Mouse (Mus musculus): Measurements from ENCODE around the gene Abcc4.
"Not testable (repeated sequence)": the region's sequence is repeated elsewhere in the genome, so short reads cannot be mapped to it uniquely, and the experiment has no call there.

The Abcc4 gene

DNA sequence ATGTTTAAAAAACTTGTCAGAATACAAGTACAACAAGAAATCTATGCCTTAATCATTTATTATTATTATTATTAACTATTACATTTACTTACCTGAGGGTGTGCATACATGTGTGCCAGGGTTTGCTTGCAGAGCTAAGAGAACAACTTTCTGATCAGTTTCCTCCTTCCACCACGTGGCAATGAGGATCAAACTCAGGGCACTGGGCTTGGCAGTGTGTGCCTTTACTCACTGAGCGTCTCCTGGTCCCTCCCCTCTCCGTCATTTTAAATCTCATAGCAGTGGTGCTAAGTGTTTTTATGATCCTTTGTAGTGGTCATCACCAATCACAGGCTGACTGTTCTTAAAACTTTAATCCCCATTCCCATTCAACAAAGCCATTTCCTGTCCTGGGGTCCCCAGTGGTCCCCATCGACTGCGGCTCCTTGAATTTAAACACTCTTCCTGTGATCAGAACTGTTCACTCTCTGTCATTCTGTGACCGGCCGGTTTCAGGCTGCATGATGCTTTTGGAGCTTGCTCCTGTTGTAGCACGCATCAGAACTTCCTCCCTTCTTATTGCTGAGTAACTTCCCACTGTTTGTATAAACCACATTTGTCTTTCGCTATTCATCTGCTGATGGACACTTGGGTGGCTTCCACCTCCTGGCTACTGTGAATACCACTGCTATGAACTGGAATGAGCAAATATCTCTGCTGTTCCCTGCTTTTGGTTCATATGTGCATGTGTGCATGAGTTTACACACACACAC, 191.6 kb downstream of the Abcc4 start:
- no peaks in the 10 kb centered on the region for H3K27me3 ChIP-seq (ENCODE audit: control insufficient read depth, insufficient read depth, low read length, poor library complexity, severe bottlenecking)
- 0 out of 2 replicates have a peak, but pooled peaks cover 1% of the 10 kb centered on the region for H3K36me3 ChIP-seq (ENCODE audit: control insufficient read depth, insufficient read depth, low read length, poor library complexity, severe bottlenecking)
- DNase-seq (ENCODE audit: low read depth, low spot score): no peak

DNA sequence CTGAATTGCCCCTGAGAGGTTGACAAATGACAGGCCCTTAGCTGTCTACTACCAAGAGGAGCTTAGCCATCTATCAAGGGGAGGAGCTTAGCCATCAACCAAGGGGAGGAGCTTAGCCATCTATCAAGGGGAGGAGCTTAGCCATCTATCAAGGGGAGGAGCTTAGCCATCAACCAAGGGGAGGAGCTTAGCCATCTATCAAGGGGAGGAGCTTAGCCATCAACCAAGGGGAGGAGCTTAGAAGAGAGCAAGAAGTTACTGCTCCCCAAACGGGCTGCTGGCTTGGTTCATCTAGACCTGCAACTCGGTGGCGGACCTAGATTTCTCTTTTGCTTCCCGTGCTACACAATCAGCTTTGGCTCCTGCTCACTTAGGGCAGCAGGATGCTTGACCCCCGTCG, 194.3 kb downstream of the Abcc4 start:
- H3K27me3 ChIP-seq (ENCODE audit: control insufficient read depth, insufficient read depth, low read length, poor library complexity, severe bottlenecking); H3K36me3 ChIP-seq (ENCODE audit: control insufficient read depth, insufficient read depth, low read length, poor library complexity, severe bottlenecking); DNase-seq (ENCODE audit: low read depth, low spot score): not testable (repeated sequence)

DNA sequence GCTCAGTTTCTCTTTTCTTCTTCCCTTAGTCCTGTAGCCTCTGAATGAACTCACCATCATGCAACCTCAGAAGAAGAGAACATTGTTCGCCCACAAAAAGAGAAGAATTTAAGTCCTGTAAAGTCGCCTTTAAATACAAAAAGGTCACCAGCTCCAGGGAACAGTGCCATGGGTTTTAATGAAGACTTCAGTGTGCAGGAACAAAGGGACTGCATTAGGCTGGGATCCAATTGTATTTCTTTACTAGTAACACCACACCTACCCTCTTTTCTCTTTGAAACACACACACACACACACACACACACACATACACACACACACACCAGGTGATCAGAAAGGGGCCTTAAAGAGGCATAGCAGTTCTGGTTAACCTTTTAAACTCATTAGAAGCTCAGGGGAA, 195.2 kb downstream of the Abcc4 start:
- no peaks in the 10 kb centered on the region for H3K27me3 ChIP-seq (ENCODE audit: control insufficient read depth, insufficient read depth, low read length, poor library complexity, severe bottlenecking)
- 0 out of 2 replicates have a peak, but pooled peaks cover 1% of the 10 kb centered on the region for H3K36me3 ChIP-seq (ENCODE audit: control insufficient read depth, insufficient read depth, low read length, poor library complexity, severe bottlenecking)
- DNase-seq (ENCODE audit: low read depth, low spot score): no peak

DNA sequence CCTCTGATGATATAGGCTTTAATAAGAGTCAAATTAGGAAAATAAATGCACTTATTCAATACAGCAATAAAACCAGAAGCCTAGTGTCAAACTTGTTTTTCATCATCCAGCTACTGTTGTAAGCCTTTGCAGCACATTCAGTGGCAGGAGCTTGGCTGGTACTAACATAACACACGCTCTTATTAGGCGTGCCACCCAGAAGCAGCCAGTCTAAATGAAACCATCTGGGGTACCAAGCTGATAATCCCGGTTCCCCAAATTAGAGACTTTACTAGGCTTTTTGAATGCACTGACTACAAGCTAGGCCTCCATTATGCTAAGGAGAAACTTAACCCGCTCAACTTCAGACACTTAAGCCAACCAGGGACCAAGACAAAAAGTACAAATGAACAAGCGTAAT, 195.8 kb downstream of the Abcc4 start:
- H3K27me3 ChIP-seq (ENCODE audit: control insufficient read depth, insufficient read depth, low read length, poor library complexity, severe bottlenecking): no peaks in the 10 kb centered on the region
- H3K36me3 ChIP-seq (ENCODE audit: control insufficient read depth, insufficient read depth, low read length, poor library complexity, severe bottlenecking): no peaks in the 10 kb centered on the region
- no peak for DNase-seq (ENCODE audit: low read depth, low spot score)

DNA sequence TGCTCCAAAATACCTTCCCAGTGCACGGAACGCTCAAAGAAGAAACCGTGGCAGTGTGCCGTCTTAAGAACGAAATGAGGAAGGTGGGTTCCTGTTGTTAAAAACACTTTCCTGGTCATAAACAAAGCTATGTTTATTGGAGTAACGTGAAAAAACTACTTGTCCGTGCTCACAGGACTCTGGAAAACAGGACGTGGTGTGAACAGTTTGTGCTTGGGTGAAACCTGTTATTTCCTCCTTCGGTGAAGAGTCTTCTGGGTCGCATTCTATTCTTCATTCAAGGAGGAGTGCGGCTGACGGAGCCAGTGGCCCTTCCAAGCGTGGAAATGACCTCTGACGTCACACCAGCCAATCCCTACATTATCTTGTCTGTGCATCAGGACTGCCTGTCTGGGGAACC, 198.2 kb downstream of the Abcc4 start:
- no peaks in the 10 kb centered on the region for H3K27me3 ChIP-seq (ENCODE audit: control insufficient read depth, insufficient read depth, low read length, poor library complexity, severe bottlenecking)
- no peak for DNase-seq (ENCODE audit: low read depth, low spot score)
- H3K36me3 ChIP-seq (ENCODE audit: control insufficient read depth, insufficient read depth, low read length, poor library complexity, severe bottlenecking): no peaks in the 10 kb centered on the region

DNA sequence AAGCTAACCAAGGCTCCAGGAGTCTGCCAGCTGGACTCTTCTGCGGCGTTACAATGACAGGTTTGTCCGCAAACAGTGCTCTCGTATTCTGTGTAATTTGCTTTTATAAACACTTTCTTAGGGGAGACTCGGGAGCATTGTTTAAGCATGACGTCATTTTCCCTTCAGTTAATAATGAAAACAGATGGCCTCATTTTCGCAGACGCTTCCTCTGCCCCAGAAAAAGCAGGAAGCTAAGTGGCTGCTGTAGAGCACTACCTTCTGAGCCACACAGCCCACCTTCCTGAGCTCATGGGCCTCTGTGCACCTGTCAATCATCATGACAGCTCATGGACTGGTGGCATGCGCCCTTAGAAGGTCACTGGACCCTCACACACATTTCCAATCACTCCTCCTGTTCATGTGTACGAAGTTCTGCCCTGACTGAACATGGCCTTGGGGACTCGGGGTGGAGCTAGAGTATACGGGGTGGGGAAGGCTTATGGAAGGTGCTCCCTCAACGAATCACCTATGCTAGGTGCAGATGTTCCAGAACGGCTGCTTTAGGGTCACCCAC, 199.3 kb downstream of the Abcc4 start:
- DNase-seq (ENCODE audit: low read depth, low spot score): no peak
- H3K36me3 ChIP-seq (ENCODE audit: control insufficient read depth, insufficient read depth, low read length, poor library complexity, severe bottlenecking): no peaks in the 10 kb centered on the region
- no peaks in the 10 kb centered on the region for H3K27me3 ChIP-seq (ENCODE audit: control insufficient read depth, insufficient read depth, low read length, poor library complexity, severe bottlenecking)

DNA sequence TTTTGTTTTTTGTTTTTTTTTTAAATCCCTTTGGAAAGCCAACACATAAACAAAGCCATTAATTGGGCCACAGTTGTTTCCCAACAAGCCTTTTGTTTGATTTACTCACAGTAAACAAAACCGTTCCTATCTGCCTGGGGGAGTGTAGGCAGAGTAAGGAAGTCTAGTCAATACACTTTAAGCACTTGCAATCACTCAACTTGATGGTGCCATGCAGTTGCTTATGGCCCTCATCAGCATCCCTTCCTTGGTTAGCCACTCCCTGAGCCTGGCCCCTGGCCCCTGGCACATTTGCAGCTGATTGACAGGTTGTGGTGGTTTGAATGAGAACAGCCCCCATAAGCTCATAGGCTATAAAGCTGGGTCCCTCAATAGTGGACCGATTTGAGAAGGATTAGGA, 209.3 kb downstream of the Abcc4 start:
- no peaks in the 10 kb centered on the region for H3K27me3 ChIP-seq (ENCODE audit: control insufficient read depth, insufficient read depth, low read length, poor library complexity, severe bottlenecking)
- no peak for DNase-seq (ENCODE audit: low read depth, low spot score)

DNA sequence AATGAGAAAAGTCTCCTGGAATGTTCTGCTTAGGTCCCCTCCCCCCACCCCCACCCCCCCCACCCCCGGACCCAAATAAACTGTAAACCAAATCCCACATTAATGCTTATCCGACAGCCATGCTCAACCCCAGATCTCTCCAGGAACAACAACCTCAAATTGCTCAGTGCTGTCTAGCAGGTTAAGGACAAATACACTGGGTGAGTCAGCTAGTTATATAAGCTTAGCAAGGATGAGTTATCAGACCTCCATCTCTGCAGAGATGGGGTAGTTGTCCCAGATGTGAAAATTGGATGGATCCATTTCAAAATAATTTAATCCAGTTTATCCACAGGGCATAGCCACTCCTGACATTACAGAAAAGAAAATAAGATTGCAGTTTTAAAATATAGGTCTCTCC, 210.6 kb downstream of the Abcc4 start:
- Histone ChIP-seq H3K36me3 (ENCODE audit: control insufficient read depth, insufficient read depth, low read length, poor library complexity, severe bottlenecking) (peaks cover 7% of the 10 kb centered on the region), H3K27me3 (ENCODE audit: control insufficient read depth, insufficient read depth, low read length, poor library complexity, severe bottlenecking) (no peaks in the 10 kb centered on the region)
- no peak for DNase-seq (ENCODE audit: low read depth, low spot score)

More for the DNA sequence above, 209.3 kb downstream of the Abcc4 start:
- peaks cover 7% of the 10 kb centered on the region for H3K36me3 ChIP-seq (ENCODE audit: control insufficient read depth, insufficient read depth, low read length, poor library complexity, severe bottlenecking)

DNA sequence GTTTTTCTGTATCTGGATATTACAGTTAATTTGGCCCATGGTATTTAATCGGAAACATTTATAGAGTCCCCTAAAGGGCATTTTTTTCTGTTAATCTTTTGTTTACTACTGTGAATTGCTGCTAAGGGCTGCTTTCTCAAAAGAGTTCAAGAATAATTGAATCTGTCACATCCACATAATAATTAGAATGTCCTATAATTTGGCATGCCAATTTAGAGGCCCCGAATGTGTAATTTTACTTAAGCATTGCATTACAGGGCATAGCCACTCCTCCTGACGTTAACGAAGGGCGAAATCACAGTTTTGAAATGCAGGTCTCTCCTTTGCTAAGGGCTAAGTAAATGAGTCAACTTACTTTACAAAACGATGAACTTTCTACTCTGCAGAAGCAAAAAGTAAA, 214.3 kb downstream of the Abcc4 start:
- Histone ChIP-seq H3K36me3 (ENCODE audit: control insufficient read depth, insufficient read depth, low read length, poor library complexity, severe bottlenecking) (no peaks in the 10 kb centered on the region), H3K27me3 (ENCODE audit: control insufficient read depth, insufficient read depth, low read length, poor library complexity, severe bottlenecking) (no peaks in the 10 kb centered on the region)
- DNase-seq (ENCODE audit: low read depth, low spot score): no peak

DNA sequence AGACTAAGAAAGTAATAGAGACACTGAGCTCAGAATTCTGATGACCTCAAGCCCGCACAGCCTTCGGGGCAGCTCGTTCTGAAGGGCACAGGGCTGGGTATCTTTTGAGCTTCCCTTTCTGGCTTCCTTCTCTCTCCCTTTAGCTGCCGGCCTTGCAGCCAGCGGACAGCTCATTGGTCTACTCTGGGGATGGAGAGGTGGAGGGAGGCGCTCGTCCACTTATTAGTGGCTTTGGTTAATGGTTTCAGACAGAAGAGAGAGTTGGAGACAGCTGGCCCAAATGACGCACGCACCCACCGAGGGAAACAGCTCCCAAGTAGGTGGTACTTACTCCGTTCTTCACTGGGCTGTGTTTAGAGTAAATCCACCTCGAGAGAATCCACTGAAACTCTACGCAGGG, 214.7 kb downstream of the Abcc4 start:
- Histone ChIP-seq H3K36me3 (ENCODE audit: control insufficient read depth, insufficient read depth, low read length, poor library complexity, severe bottlenecking) (no peaks in the 10 kb centered on the region), H3K27me3 (ENCODE audit: control insufficient read depth, insufficient read depth, low read length, poor library complexity, severe bottlenecking) (no peaks in the 10 kb centered on the region)
- DNase-seq (ENCODE audit: low read depth, low spot score): no peak

DNA sequence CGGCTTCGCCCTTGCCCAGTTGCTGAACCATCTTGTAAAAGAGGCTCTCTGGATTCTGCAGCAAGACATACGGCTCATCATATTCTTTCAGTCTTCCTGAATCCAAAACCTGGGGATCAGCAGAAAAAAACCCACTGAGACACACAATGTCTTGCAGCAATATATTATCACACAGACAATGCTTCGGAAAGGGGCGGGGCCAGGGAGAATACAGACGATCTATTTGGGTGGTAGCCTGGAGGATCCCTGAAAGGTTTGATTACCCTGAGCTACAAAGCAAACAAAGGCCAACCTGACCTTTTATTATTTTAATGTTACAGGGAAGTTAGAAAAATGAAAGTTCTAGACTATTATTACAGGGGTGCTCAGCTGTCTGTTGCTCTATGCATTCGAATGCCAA, 215.5 kb downstream of the Abcc4 start:
- H3K36me3 ChIP-seq (ENCODE audit: control insufficient read depth, insufficient read depth, low read length, poor library complexity, severe bottlenecking): no peaks in the 10 kb centered on the region
- no peak for DNase-seq (ENCODE audit: low read depth, low spot score)

DNA sequence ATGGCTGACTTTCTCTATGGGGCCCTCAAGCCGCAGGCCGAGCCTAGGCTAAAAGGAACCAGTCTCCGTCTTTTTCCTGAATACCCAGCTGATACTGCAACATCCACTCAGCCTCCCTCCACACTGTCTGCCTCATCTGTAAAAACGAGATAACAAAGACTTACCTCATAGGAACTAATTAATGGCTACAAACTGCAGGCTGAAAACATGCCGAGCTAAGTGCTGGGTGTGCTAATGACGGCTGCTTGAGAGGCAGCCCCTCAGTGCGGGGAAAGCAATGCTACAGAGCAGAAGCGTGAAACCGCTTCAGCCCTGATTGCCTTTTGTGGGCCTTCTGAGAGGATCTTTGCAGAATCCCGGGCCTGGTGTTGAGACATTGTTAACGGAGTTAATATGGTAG, 219.7 kb downstream of the Abcc4 start:
- no peaks in the 10 kb centered on the region for H3K36me3 ChIP-seq (ENCODE audit: control insufficient read depth, insufficient read depth, low read length, poor library complexity, severe bottlenecking)
- DNase-seq (ENCODE audit: low read depth, low spot score): no peak
- no peaks in the 10 kb centered on the region for H3K27me3 ChIP-seq (ENCODE audit: control insufficient read depth, insufficient read depth, low read length, poor library complexity, severe bottlenecking)

More for the DNA sequence above, 215.5 kb downstream of the Abcc4 start:
- no peaks in the 10 kb centered on the region for H3K27me3 ChIP-seq (ENCODE audit: control insufficient read depth, insufficient read depth, low read length, poor library complexity, severe bottlenecking)

DNA sequence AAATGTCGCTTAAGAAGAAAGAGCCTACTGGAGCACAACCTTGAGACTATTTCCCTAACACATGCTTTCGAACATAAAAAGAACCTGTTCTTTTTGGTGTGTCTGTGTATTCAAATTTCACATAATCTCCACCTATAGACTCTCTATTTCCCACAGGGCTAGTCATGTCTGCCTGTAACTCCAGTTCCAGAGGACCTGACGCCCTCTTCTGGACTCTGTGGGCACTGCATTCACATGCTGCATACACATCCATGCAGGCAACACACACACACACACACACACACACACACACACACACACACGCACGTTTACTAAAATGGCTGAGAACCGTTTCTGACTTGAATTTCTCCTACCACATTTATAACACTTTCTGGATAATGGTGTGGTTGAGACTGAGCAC, 220.4 kb downstream of the Abcc4 start:
- Histone ChIP-seq H3K27me3 (ENCODE audit: control insufficient read depth, insufficient read depth, low read length, poor library complexity, severe bottlenecking) (no peaks in the 10 kb centered on the region), H3K36me3 (ENCODE audit: control insufficient read depth, insufficient read depth, low read length, poor library complexity, severe bottlenecking) (no peaks in the 10 kb centered on the region)
- DNase-seq (ENCODE audit: low read depth, low spot score): no peak

DNA sequence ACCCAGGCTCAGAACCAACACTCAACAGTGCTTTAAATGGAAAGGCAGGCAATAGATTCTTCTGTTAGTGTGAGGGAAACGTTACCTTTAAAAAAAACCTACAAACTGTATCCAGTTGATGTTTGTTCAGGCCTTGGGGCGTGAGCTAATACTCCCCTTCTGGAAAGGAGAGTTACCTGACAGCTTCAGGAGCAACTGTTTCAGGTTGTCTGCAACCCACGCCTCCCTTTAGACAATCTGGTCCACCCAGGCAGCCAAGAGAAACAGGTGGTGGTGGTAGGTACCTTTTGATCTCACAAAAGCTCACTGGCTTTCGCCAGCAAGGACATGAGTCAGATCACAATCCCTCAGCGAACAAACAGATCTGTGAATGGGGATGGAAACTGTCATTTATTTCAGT, 223.7 kb downstream of the Abcc4 start:
- DNase-seq (ENCODE audit: low read depth, low spot score): no peak
- Histone ChIP-seq H3K27me3 (ENCODE audit: control insufficient read depth, insufficient read depth, low read length, poor library complexity, severe bottlenecking) (no peaks in the 10 kb centered on the region), H3K36me3 (ENCODE audit: control insufficient read depth, insufficient read depth, low read length, poor library complexity, severe bottlenecking) (no peaks in the 10 kb centered on the region)

DNA sequence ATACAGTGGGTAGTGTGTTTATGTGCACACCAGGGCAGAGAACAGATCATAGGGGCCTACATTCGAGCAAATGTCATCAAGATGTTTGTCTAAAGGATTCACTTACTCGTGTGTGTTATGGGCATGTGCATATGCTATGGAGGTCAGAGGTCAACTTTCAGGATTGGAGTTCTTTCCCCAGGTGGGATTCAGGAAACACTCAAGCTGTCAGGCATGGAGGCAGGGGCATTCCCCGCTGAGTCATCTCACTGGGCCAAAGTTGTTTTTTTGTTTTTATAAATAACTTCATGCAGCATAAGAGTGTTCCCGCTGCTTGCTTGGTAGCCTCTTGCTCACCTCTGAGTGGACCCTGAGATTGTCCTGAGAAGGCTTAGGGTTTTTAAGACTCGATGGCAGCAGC, 224.2 kb downstream of the Abcc4 start:
- DNase-seq (ENCODE audit: low read depth, low spot score): no peak
- Histone ChIP-seq H3K36me3 (ENCODE audit: control insufficient read depth, insufficient read depth, low read length, poor library complexity, severe bottlenecking) (no peaks in the 10 kb centered on the region), H3K27me3 (ENCODE audit: control insufficient read depth, insufficient read depth, low read length, poor library complexity, severe bottlenecking) (no peaks in the 10 kb centered on the region)

DNA sequence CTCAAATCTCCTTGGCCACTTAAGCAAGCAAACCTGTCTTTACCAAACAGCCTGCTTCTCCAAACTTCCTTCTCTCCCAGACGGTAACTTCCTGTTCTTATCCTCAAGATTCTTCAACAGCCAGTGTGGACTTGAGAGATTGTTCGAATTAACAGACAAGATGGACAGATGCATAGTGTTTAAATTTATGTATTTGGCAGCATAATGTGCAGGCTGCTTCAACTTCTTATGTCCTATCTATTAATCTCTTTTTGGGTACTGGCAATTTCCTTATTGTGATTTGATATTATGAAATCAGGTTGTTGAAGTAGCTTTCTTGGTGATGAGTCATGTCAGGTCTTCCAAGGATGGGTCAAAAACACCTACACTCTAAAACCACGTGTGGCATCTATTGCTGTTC, 229.7 kb downstream of the Abcc4 start:
- Histone ChIP-seq H3K36me3 (ENCODE audit: control insufficient read depth, insufficient read depth, low read length, poor library complexity, severe bottlenecking) (no peaks in the 10 kb centered on the region), H3K27me3 (ENCODE audit: control insufficient read depth, insufficient read depth, low read length, poor library complexity, severe bottlenecking) (no peaks in the 10 kb centered on the region)
- no peak for DNase-seq (ENCODE audit: low read depth, low spot score)

Data from splenic B cell, adult 2 months (primary cell).